Mouse (Mus musculus) kidney, adult 2 months (tissue): ENCODE results near the gene Sacs.

ENCODE experiments used
- CTCF ChIP-seq: fragments of 200-500 bp; conservative IDR thresholded peaks from 2 replicates; pipeline ENCODE4 v1.5.1; 2011; ENCODE audit warnings: low read depth, mild to moderate bottlenecking, control low read depth, low read length, moderate library complexity, mixed read lengths; ENCODE audit not compliant: insufficient read depth, insufficient read length
- POLR2A ChIP-seq: fragments of 200-500 bp; IDR thresholded peaks from one replicate; pipeline ENCODE4 v1.6.1; 2011; ENCODE audit warnings: low read depth, low read length, control low read depth

DNA sequence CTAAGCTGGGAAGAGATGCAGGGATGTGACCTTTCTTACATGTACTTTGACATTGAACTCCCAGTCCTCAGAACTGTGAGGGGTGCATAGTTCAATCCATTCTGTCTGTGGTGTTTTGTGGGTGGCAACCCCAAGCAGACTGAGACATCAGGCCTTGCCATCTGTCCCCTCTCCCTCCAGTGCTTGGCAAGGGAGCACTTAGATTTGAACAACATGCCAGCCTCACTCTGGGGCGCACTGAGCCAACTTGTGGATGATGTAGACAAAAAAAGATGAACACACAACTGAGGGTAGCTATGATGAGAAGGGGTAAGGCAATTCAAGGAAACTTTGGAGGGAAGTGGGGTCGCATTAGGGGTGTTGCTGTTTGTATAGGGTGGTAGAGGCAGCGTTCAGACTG is 26.2 kb downstream of the Sacs start:
- no peak for TF ChIP-seq CTCF
- no peak for TF ChIP-seq POLR2A
